Mouse (Mus musculus) forebrain, embryonic 12.5 days (tissue): ENCODE results near the gene Apbb1ip. TPM values are rescaled to one million over a fixed set of nuclear protein-coding genes. Genes with fewer than 3 reads are reported as not detected.
"Not testable (repeated sequence)": the region's sequence is repeated elsewhere in the genome, so short reads cannot be mapped to it uniquely, and the experiment has no call there.

ENCODE experiments used
- ATAC-seq: fragments of 200-750 bp; cut with Nextera tagmentation; 2 replicates; pipeline ENCODE4 v1.8.0; 2017; ENCODE audit warnings: moderate TSS enrichment; ENCODE audit not compliant: low FRiP score
- H3K27ac ChIP-seq: fragments of 300-500 bp; sonication (generic); 2 replicates; pipeline ENCODE4 v1.5.1; 2016; ENCODE audit warnings: mild to moderate bottlenecking
- H3K27me3 ChIP-seq: fragments of 300-500 bp; sonication (generic); 2 replicates; pipeline ENCODE4 v1.6.1; 2016; ENCODE audit warnings: mild to moderate bottlenecking
- H3K36me3 ChIP-seq: fragments of 300-500 bp; sonication (generic); replicated peaks from 2 replicates; pipeline ENCODE4 v1.6.1; 2016; ENCODE audit warnings: mild to moderate bottlenecking
- H3K4me1 ChIP-seq: fragments of 300-500 bp; sonication (generic); 2 replicates; pipeline ENCODE4 v1.6.1; 2016
- H3K4me2 ChIP-seq: fragments of 300-500 bp; sonication (generic); 2 replicates; pipeline ENCODE4 v1.6.1; 2016; ENCODE audit warnings: mild to moderate bottlenecking, moderate library complexity
- H3K4me3 ChIP-seq: fragments of 300-500 bp; sonication (generic); replicated peaks from 2 replicates; pipeline ENCODE4 v1.5.1; 2016; ENCODE audit warnings: mild to moderate bottlenecking
- H3K9ac ChIP-seq: fragments of 300-500 bp; sonication (generic); 2 replicates; pipeline ENCODE4 v1.6.1; 2016; ENCODE audit warnings: mild to moderate bottlenecking
- H3K9me3 ChIP-seq: fragments of 300-500 bp; sonication (generic); 2 replicates; pipeline ENCODE4 v1.6.1; 2016
- WGBS: fragments of 180-500 bp; shearing (Covaris S2); methylation state at CpG from one replicate; pipeline ENCODE4 v1.1.7; 2016; 5-methylcytosine and 5-hydroxymethylcytosine counted together
- polyA plus RNA-seq: library from polyadenylated mRNA; unstranded; fragments of >200 nt; fragmentation: Nextera tagmentation; extraction: Ambion mirVana; gene quantifications from 2 replicates; pipeline ENCODE4 v1.2.1, GENCODE M21; 2016

Gene Apbb1ip
- polyA plus RNA-seq, 1 experiment from 2014 or later: 1.00 TPM

- not testable (repeated sequence) for H3K27ac ChIP-seq, H3K4me2 ChIP-seq, H3K36me3 ChIP-seq, H3K4me1 ChIP-seq, H3K4me3 ChIP-seq, H3K9ac ChIP-seq, H3K9me3 ChIP-seq, H3K27me3 ChIP-seq
- 3% methylated on average over 6 of the region's 6 CpGs for WGBS
- peak; percentile 92 for ATAC-seq
These were observed 90.6 kb downstream of the Apbb1ip start for GRCm38 (mm10) chr2:22864394-22865037.

GRCm38 (mm10) chr2:22865818-22866217 is 91.9 kb downstream of the Apbb1ip start:
- Histone ChIP-seq H3K9ac (no peak overlapping the region), H3K4me2 (no peak overlapping the region), H3K27ac (no peak overlapping the region), H3K4me1 (no peaks in the 10 kb centered on the region), H3K4me3 (no peak overlapping the region), H3K9me3 (no peaks in the 10 kb centered on the region), H3K36me3 (no peaks in the 10 kb centered on the region), H3K27me3 (no peaks in the 10 kb centered on the region)
- no peak for ATAC-seq
- WGBS: 87% methylated on average over 1 of the region's 1 CpGs

- H3K9ac ChIP-seq: no peak overlapping the region
- H3K4me2 ChIP-seq: no peak overlapping the region
- no peak for ATAC-seq
- no peak overlapping the region for H3K27ac ChIP-seq
- H3K27me3 ChIP-seq: no peaks in the 10 kb centered on the region
- no peaks in the 10 kb centered on the region for H3K36me3 ChIP-seq
- H3K9me3 ChIP-seq: no peaks in the 10 kb centered on the region
- no peaks in the 10 kb centered on the region for H3K4me1 ChIP-seq
- WGBS: 84% methylated on average over 7 of the region's 7 CpGs
- H3K4me3 ChIP-seq: no peak overlapping the region
These were observed 93.1 kb downstream of the Apbb1ip start for GRCm38 (mm10) chr2:22866894-22867424.

- ATAC-seq: no peak
- Histone ChIP-seq H3K27ac (no peak overlapping the region), H3K36me3 (no peaks in the 10 kb centered on the region), H3K4me3 (no peak overlapping the region), H3K4me1 (no peaks in the 10 kb centered on the region), H3K9ac (no peak overlapping the region), H3K27me3 (no peaks in the 10 kb centered on the region), H3K9me3 (no peaks in the 10 kb centered on the region), H3K4me2 (no peak overlapping the region)
- 91% methylated on average over 1 of the region's 1 CpGs for WGBS
These were observed 99.3 kb downstream of the Apbb1ip start for GRCm38 (mm10) chr2:22873159-22873558.

GRCm38 (mm10) chr2:22874628-22875027 is 100.7 kb downstream of the Apbb1ip start:
- Histone ChIP-seq H3K4me2 (no peak overlapping the region), H3K36me3 (no peaks in the 10 kb centered on the region), H3K27me3 (no peaks in the 10 kb centered on the region), H3K9me3 (no peaks in the 10 kb centered on the region), H3K4me1 (no peaks in the 10 kb centered on the region), H3K9ac (no peak overlapping the region), H3K4me3 (no peak overlapping the region), H3K27ac (no peak overlapping the region)
- ATAC-seq: no peak
- WGBS: 70% methylated on average over 10 of the region's 10 CpGs

- ATAC-seq: no peak
These were observed 102.7 kb downstream of the Apbb1ip start for GRCm38 (mm10) chr2:22876614-22877013.

GRCm38 (mm10) chr2:22878781-22879180 is 104.9 kb downstream of the Apbb1ip start:
- Histone ChIP-seq H3K4me2 (no peak overlapping the region), H3K4me1 (no peaks in the 10 kb centered on the region), H3K36me3 (no peaks in the 10 kb centered on the region), H3K27ac (no peak overlapping the region), H3K27me3 (no peaks in the 10 kb centered on the region), H3K4me3 (no peak overlapping the region), H3K9me3 (no peaks in the 10 kb centered on the region), H3K9ac (no peak overlapping the region)
- ATAC-seq: no peak
- WGBS: 57% methylated on average over 1 of the region's 1 CpGs

More at GRCm38 (mm10) chr2:22876614-22877013, 102.7 kb downstream of the Apbb1ip start:
- H3K4me2 ChIP-seq: no peak overlapping the region
- WGBS: 91% methylated on average over 3 of the region's 3 CpGs
- H3K9ac ChIP-seq: no peak overlapping the region
- H3K4me3 ChIP-seq: no peak overlapping the region
- no peaks in the 10 kb centered on the region for H3K4me1 ChIP-seq
- no peaks in the 10 kb centered on the region for H3K36me3 ChIP-seq
- no peaks in the 10 kb centered on the region for H3K27me3 ChIP-seq
- H3K9me3 ChIP-seq: no peaks in the 10 kb centered on the region
- no peak overlapping the region for H3K27ac ChIP-seq

GRCm38 (mm10) chr2:22880726-22881125 is 106.8 kb downstream of the Apbb1ip start:
- WGBS: 87% methylated on average over 3 of the region's 3 CpGs
- not testable (repeated sequence) for H3K4me1 ChIP-seq, H3K9me3 ChIP-seq, H3K9ac ChIP-seq, H3K36me3 ChIP-seq, H3K4me3 ChIP-seq, H3K27ac ChIP-seq, H3K4me2 ChIP-seq, ATAC-seq, H3K27me3 ChIP-seq

- Histone ChIP-seq H3K27ac (peak overlapping the region; percentile 85), H3K4me3 (peak overlapping the region; percentile 87), H3K4me2 (peak overlapping the region; percentile 75), H3K27me3 (no peaks in the 10 kb centered on the region), H3K9ac (peak overlapping the region; percentile 78), H3K4me1 (0 out of 2 replicates have a peak, but pooled peaks cover 5% of the 10 kb centered on the region), H3K36me3 (no peaks in the 10 kb centered on the region), H3K9me3 (no peaks in the 10 kb centered on the region)
- peak; percentile 53 for ATAC-seq
- 27% methylated on average over 9 of the region's 9 CpGs for WGBS
These were observed 121.0 kb downstream of the Apbb1ip start for GRCm38 (mm10) chr2:22894932-22895281.

GRCm38 (mm10) chr2:22895282-22896273 is 121.7 kb downstream of the Apbb1ip start, which contains the start of gene Pdss1:
Gene Pdss1 (plus strand): TSS chr2:22895522.
- WGBS: under 1% methylated on average over 81 of the region's 81 CpGs
- H3K27ac ChIP-seq: peak within 1 kb of the TSS; percentile 85

GRCm38 (mm10) chr2:22903947-22904346 is 130.1 kb downstream of the Apbb1ip start:
- Histone ChIP-seq H3K27ac (no peak overlapping the region), H3K9ac (no peak overlapping the region), H3K27me3 (no peaks in the 10 kb centered on the region), H3K36me3 (peaks cover 38% of the 10 kb centered on the region), H3K4me3 (no peak overlapping the region), H3K4me2 (no peak overlapping the region), H3K9me3 (no peaks in the 10 kb centered on the region), H3K4me1 (no peaks in the 10 kb centered on the region)
- WGBS: 91% methylated on average over 3 of the region's 3 CpGs
- ATAC-seq: no peak

More at GRCm38 (mm10) chr2:22895282-22896273, 121.7 kb downstream of the Apbb1ip start, which contains the start of gene Pdss1:
- H3K4me1 ChIP-seq: 0 out of 2 replicates have a peak, but pooled peaks cover 5% of the 10 kb centered on the region
- peak; percentile 98 for ATAC-seq
- peak within 1 kb of the TSS; percentile 87 for H3K4me3 ChIP-seq
- H3K36me3 ChIP-seq: no peaks in the 10 kb centered on the region
- peak within 1 kb of the TSS; percentile 75 for H3K4me2 ChIP-seq
- H3K27me3 ChIP-seq: no peaks in the 10 kb centered on the region
- H3K9me3 ChIP-seq: no peaks in the 10 kb centered on the region
- H3K9ac ChIP-seq: peak within 1 kb of the TSS; percentile 78

- Histone ChIP-seq H3K9me3 (no peaks in the 10 kb centered on the region), H3K27me3 (no peaks in the 10 kb centered on the region), H3K27ac (no peak overlapping the region), H3K4me2 (no peak overlapping the region), H3K9ac (no peak overlapping the region), H3K4me1 (no peaks in the 10 kb centered on the region), H3K4me3 (no peak overlapping the region), H3K36me3 (peaks cover 36% of the 10 kb centered on the region)
- ATAC-seq: no peak
- WGBS: 88% methylated on average over 3 of the region's 3 CpGs
These were observed 140.5 kb downstream of the Apbb1ip start for GRCm38 (mm10) chr2:22914421-22914820.
